Mouse (Mus musculus): ENCODE data around the gene Svopl. TPM values are rescaled to one million over a fixed set of nuclear protein-coding genes. Genes with fewer than 3 reads are reported as not detected.

Svopl gene
- polyA plus RNA-seq, 1 experiment = not detected

DNA sequence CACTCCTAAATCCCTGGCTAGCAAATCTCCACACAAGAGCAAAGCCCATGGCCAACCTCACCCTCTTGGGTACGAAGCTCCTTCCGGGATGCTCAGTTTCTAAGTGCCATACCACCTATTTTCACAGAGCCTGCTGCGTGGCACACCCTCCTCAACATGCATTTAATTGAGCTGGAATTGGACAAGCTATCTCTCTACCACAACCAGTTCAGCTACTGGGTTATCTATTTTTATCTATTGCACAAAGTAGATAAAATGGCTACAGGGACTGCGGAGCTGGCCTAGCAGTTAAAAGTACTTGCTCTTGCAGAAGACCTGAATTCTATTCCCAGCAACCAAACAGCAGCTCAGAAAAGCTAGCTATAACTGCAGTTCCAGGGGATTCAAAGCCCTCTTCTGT is 24.5 kb upstream of the Svopl start:
- WGBS = 88% methylated on average over 4 of the region's 4 CpGs
- no peak overlapping the region for H3K27ac ChIP-seq (ENCODE audit: insufficient read depth, low read depth, low read length)
- peaks cover under 1% of the 10 kb centered on the region; the same call in 1 of the 2 replicates for H3K4me1 ChIP-seq (ENCODE audit: control insufficient read depth, insufficient read depth, low read length)
- TF ChIP-seq POLR2A (IDR thresholded peaks at IDR 0.05; ENCODE audit: insufficient read depth, low read depth, low read length) (no peak), CTCF (IDR thresholded peaks at IDR 0.05; ENCODE audit: insufficient read depth, low read depth, low read length) (no peak)
- H3K4me3 ChIP-seq (ENCODE audit: insufficient read depth, low read depth, low read length) = no peak overlapping the region

DNA sequence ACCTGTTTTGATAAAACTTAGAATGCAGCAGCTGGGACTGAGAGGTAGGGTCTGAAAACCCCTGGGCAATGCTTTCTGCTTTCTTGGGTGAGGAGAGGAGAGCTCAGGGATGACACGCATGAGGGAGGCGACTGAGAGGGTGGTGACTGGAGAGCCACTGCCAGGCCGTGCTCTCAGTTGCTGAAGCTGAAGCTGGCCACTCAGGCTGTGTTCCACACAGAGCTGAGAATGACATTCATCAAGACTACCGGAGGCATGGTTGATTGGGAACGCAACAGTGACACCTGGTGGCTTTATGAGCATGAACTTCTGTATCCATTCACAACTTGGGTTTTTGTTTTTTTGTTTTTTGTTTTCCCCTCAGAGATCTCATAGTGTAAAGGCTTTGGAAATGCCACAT is 19.4 kb upstream of the Svopl start:
- TF ChIP-seq POLR2A (IDR thresholded peaks at IDR 0.05; ENCODE audit: insufficient read depth, low read depth, low read length) (no peak), CTCF (IDR thresholded peaks at IDR 0.05; ENCODE audit: insufficient read depth, low read depth, low read length) (0 out of 2 replicates have a peak, but pooled peaks have one; percentile 22)
- 1% methylated on average over 5 of the region's 5 CpGs for WGBS
- no peak overlapping the region for H3K27ac ChIP-seq (ENCODE audit: insufficient read depth, low read depth, low read length)
- no peak overlapping the region for H3K4me3 ChIP-seq (ENCODE audit: insufficient read depth, low read depth, low read length)
- peaks cover 7% of the 10 kb centered on the region for H3K4me1 ChIP-seq (ENCODE audit: control insufficient read depth, insufficient read depth, low read length)

DNA sequence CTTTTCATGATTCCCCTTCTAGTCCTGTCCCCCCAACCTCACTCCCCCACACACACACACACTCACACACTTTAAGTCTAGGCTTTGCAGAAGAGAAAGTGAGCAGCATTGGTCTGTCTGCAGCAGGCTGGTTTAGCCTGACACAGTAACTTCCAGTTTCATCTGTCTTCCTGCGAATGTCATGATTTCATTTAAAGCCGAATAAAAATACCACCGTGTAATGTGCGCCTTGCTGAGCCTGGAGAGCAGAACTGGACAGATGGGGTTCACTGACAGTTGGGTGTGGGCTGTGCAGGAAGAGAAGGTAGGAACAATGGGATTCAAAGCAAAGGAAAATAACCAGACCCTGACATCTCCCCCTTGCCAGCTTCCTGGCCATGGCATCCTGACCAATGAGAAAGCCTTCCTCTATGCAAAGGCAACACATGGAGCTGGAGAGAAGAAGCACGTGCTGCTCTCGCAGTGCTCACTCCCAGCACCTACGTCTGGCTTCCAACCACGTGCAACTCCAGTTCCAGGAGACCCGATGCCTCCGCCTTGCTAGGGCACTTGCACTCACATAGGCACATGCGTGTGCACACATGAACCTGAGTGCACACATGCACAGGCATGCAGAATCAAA is 18.8 kb upstream of the Svopl start:
- 46% methylated on average over 11 of the region's 11 CpGs for WGBS
- H3K27ac ChIP-seq (ENCODE audit: insufficient read depth, low read depth, low read length) = no peak overlapping the region
- no peak overlapping the region for H3K4me3 ChIP-seq (ENCODE audit: insufficient read depth, low read depth, low read length)
- peaks cover 7% of the 10 kb centered on the region for H3K4me1 ChIP-seq (ENCODE audit: control insufficient read depth, insufficient read depth, low read length)
- TF ChIP-seq CTCF (IDR thresholded peaks at IDR 0.05; ENCODE audit: insufficient read depth, low read depth, low read length) (no peak), POLR2A (IDR thresholded peaks at IDR 0.05; ENCODE audit: insufficient read depth, low read depth, low read length) (no peak)

DNA sequence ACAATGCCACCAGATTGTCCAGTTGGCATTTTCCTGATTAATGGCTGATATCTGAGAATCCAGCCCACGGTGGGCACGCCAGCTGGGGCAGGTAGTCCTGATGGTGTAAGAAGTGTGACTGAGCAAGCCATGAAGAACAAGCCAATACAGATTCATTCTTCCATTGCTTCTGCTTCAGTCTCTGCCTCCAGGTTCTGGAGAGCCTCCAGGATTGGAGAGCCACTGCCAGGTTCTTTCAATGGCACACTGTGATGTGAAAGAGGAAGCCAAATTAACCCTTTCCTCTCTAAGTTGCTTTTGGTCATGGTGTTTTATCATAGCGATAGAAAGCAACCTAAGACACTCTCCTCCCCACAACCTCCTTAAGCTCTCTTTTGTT is 18.3 kb upstream of the Svopl start:
- Histone ChIP-seq H3K27ac (ENCODE audit: insufficient read depth, low read depth, low read length) (no peak overlapping the region), H3K4me3 (ENCODE audit: insufficient read depth, low read depth, low read length) (no peak overlapping the region), H3K4me1 (ENCODE audit: control insufficient read depth, insufficient read depth, low read length) (peaks cover 7% of the 10 kb centered on the region)
- no peak for TF ChIP-seq POLR2A (IDR thresholded peaks at IDR 0.05; ENCODE audit: insufficient read depth, low read depth, low read length)
- TF ChIP-seq CTCF (IDR thresholded peaks at IDR 0.05; ENCODE audit: insufficient read depth, low read depth, low read length) = no peak
- WGBS = 53% methylated on average over 3 of the region's 3 CpGs

DNA sequence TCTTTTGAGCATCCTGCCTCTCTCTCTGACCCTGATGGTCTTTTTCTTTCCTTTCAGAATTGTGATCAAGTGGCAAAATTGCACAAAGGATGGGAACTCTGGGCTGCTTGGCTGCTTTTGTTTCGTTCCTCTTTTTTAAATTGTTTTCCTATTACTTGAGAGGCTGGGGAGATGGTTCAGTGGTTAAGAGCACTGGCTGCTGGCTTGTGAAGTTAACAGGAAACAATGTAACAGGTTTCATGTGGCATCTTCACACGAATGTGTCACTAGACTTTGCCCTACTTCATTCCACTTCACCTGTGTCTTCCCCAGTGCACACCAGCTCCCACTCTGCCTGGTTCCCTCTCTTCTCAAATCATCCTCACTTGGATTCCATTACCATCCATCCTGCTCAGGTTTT is 17.8 kb upstream of the Svopl start:
- H3K27ac ChIP-seq (ENCODE audit: insufficient read depth, low read depth, low read length) = no peak overlapping the region
- peaks cover 7% of the 10 kb centered on the region for H3K4me1 ChIP-seq (ENCODE audit: control insufficient read depth, insufficient read depth, low read length)
- TF ChIP-seq POLR2A (IDR thresholded peaks at IDR 0.05; ENCODE audit: insufficient read depth, low read depth, low read length) (no peak), CTCF (IDR thresholded peaks at IDR 0.05; ENCODE audit: insufficient read depth, low read depth, low read length) (no peak)
- no peak overlapping the region for H3K4me3 ChIP-seq (ENCODE audit: insufficient read depth, low read depth, low read length)
- 77% methylated on average over 2 of the region's 2 CpGs for WGBS

DNA sequence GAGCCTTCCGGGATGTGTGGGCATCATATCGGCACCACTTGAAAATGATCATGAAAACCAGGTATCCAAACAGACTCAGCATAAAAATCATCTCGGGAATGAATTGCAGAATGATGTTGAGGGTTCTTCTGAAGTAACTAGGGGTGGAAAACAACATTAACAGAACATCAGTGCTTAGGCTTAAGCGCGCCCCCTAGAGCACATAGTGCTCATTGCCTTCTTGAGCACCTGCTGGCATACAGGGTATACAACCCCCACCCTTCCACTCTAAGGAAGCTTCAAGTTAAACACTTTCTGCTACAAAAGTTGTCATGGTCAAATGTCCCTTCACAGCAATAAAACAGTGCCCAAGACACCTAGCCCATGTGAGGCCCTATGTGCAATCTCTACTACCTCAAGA is 12.0 kb upstream of the Svopl start:
- TF ChIP-seq CTCF (IDR thresholded peaks at IDR 0.05; ENCODE audit: insufficient read depth, low read depth, low read length) (no peak), POLR2A (IDR thresholded peaks at IDR 0.05; ENCODE audit: insufficient read depth, low read depth, low read length) (no peak)
- WGBS = 66% methylated on average over 5 of the region's 5 CpGs

DNA sequence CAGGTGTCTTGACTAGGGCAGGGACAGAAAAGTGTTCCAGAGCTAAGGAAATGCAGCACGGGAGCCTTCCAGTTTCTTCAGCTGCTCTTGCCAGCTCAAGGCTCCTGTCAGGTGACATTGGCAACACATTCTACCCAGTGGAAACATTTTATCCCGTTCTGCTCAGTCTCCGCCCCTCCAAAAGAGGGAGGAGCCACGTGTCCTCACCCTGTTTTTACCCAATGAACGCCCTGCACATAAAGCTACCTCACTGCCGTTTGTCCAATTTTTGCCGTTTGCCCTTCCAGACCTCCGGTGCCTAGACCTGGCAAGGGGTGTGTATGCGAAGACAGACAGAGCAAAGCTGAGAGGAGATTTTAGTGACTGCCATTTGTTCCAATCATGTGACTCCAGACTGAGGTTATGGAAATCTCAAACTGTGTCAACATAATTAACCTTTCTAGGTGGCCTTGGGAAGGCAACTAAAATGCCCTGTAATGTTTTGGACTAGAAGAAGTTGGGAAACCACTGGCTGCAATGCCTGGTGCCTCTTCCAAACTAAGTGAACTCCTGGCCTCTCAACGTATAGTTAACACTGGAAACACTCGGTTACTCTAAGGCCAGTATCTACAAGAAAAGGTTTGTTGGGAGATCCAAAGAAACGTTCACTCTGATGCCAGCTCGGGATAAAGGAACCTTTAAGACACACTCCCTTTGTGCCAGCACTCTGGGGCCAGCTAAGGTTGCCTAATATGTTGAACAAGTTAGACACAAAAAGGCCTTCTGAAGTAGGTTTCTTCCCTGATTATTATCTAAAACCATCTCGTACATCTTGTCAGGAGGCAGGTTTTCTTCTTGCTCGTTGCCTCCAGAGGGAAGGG is 8.9 kb upstream of the Svopl start:
- Histone ChIP-seq H3K4me3 (ENCODE audit: insufficient read depth, low read depth, low read length) (no peak overlapping the region), H3K27ac (ENCODE audit: insufficient read depth, low read depth, low read length) (no peak overlapping the region), H3K4me1 (ENCODE audit: control insufficient read depth, insufficient read depth, low read length) (no peaks in the 10 kb centered on the region)
- WGBS = 71% methylated on average over 15 of the region's 15 CpGs
- TF ChIP-seq CTCF (IDR thresholded peaks at IDR 0.05; ENCODE audit: insufficient read depth, low read depth, low read length) (no peak), POLR2A (IDR thresholded peaks at IDR 0.05; ENCODE audit: insufficient read depth, low read depth, low read length) (no peak)

More for the DNA sequence above, 12.0 kb upstream of the Svopl start:
- Histone ChIP-seq H3K27ac (ENCODE audit: insufficient read depth, low read depth, low read length) (no peak overlapping the region), H3K4me1 (ENCODE audit: control insufficient read depth, insufficient read depth, low read length) (no peaks in the 10 kb centered on the region), H3K4me3 (ENCODE audit: insufficient read depth, low read depth, low read length) (no peak overlapping the region)

DNA sequence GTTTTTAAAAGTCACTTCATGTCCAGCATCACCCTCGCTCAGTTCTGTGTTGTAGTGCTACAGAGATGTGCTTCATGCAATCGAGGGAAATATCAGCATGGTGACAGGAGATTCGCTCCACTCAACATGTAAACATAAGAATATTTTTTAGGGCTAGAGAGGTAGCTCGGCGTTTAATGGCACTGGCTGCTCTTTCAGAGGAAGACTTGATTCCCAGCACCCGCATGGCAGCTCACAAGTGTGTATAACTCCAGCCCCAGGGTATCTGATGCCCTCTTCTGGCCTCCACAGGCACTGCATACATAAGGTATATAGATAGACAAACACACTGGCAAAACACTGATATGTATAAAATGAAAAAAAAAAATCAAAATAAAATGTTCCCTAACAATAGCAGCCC is 2.8 kb upstream of the Svopl start:
- Histone ChIP-seq H3K4me1 (ENCODE audit: control insufficient read depth, insufficient read depth, low read length) (peaks cover 3% of the 10 kb centered on the region), H3K4me3 (ENCODE audit: insufficient read depth, low read depth, low read length) (no peak overlapping the region), H3K27ac (ENCODE audit: insufficient read depth, low read depth, low read length) (no peak overlapping the region)
- no peak for TF ChIP-seq POLR2A (IDR thresholded peaks at IDR 0.05; ENCODE audit: insufficient read depth, low read depth, low read length)
- TF ChIP-seq CTCF (IDR thresholded peaks at IDR 0.05; ENCODE audit: insufficient read depth, low read depth, low read length) = no peak
- WGBS = 92% methylated on average over 6 of the region's 6 CpGs

All from olfactory bulb, adult 2 months (tissue).